Mouse (Mus musculus) layer of hippocampus, adult 11-12 months (tissue): ENCODE measurements around the gene Ubxn2a.
"Not testable (repeated sequence)": the region's sequence is repeated elsewhere in the genome, so short reads cannot be mapped to it uniquely, and the experiment has no call there.

ENCODE experiments used
- DNase-seq: peaks from one replicate; pipeline ENCODE4 v3.0.0; 2022; ENCODE audit warnings: low spot score

Ubxn2a gene

DNA sequence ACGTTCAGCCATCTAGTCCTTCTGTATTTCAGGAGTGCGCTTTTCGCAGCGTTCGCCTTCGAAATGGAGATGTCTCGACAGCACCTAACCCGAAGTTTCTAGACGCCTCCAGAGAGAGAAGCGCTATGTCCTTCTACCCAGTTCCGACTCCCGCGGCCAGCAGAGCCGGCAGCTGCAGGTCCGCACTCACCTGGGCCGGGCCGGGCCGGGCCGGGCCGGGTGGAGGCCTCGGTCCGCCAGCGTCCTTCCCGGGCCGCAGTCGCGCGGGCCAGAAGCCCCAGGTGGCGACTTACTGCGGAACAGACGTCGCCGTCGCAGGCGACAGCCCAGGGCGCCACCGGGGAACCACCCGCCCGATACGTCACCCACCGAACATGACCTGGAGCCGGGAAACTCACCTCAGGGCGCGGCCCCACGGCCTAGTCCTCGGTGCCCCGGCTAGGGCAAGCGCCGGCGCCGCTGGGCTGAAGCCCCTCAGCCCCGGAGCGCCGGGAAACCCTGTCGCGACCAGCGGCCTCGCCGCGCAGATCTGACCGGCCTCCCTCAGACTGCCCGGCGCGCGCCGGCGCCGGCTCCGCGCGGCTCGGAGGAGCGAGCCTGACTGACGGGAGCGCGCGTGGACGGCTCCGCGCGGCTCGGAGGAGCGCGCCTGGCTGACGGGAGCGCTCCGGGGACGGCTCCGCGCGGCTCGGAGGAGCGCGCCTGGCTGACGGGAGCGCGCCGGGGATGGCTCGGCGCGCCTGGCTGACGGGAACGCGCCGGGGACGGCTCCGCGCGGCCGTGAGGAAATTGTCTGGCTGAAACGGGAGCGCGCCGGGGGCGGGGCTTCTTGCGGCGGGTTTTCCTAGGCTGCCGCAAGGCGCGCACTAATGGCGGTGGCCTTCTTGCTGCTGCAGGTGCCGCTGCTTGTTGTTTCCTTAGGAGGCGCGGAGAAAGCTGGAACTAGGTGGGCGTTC, at the start of gene Ubxn2a:
TSS of gene Ubxn2a (minus strand) at position 755 of the 956 bp plus-strand sequence.
- DNase-seq: peak; percentile 95

DNA sequence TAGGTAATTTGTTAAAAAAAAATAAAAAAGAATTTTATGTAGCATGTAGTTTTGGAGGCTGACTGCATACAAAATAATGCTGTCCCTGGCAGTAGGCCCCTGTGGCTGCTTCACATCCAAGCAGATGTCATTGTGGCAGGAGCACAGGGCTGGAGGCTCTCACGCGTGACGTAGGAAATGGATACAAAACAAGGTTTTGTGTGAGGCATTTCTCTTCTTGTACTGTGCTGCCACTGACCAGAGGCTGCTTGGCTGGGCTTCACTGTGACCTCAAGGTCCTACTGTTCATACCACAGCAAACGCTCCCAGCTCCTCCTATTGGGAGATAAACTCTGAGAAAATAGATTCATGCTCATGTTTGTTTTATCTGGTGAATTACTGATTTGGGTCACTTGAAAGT, 45.7 kb upstream of the Ubxn2a start:
- DNase-seq: peak; percentile 40

DNA sequence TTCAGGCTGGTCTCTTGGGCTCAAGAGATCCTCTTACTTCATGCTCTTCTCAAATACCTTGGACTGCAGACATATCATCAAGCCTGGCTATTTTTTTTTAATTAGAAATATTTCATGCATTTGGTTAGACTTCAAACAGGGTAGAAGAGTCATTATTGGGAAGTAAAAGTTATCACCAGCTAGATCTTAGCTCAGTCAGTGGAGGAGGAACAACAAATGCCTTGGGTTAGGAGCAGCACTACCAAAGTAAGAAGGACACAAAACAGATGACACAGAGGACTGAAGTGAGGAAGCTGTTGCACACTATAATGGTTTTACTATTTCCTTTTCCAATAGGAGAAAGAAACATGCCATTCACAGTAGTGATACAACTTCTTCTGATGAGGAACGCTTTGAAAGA, 44.8 kb upstream of the Ubxn2a start:
- DNase-seq: no peak

DNA sequence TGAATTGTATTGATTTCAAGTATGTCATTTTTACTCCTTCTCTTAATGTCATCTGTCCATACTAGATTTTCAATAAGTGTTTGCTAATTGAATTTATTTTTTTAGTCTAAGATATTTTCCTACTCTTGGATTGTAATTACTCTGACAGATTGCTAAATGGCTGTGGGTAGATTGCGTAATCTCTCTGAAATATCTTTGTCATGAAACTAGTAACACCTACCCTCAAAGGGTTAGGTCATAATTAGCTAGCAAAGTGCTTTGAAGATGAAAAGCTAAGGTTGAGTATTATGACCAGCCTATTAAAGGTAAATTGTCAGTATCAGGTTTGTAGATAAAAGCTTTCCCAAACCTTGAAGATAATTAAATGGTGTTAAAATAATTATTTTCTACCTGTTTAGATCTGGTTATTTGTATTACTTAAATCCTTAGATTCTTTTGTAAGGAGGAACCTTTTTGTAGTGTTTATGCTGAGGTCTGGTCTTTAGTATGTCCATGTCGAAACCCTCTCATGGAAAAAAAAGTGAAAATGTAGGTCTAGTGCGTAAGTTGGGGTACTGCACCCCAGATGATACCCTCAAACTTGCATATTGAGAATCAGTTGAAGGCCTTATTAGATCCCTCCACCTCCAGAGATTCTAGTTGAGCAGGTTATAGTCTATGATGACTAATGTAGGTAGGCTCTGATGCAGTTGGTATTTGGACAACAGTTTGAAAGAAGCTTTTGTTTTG, 23.5 kb upstream of the Ubxn2a start:
- no peak for DNase-seq

DNA sequence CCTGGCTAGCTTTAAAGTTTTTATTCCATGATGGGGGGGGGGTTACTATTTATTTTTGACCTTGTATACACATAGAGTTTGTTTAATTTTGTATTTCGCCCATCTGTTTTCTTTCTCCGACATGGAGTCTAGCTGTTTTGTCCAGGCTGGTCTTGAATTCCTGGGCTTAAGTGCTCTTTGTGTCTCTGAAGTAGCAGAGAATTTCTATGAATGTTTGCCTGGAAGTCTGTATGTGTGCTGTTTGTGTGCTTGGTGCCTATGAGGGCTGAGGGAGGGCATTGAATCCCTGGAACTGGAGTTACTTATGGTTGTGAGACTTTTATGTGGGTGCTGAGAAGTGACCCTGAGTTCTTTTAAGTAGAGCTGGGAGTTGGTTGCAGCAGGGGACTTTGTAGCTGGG, 20.7 kb upstream of the Ubxn2a start:
- DNase-seq: no peak

DNA sequence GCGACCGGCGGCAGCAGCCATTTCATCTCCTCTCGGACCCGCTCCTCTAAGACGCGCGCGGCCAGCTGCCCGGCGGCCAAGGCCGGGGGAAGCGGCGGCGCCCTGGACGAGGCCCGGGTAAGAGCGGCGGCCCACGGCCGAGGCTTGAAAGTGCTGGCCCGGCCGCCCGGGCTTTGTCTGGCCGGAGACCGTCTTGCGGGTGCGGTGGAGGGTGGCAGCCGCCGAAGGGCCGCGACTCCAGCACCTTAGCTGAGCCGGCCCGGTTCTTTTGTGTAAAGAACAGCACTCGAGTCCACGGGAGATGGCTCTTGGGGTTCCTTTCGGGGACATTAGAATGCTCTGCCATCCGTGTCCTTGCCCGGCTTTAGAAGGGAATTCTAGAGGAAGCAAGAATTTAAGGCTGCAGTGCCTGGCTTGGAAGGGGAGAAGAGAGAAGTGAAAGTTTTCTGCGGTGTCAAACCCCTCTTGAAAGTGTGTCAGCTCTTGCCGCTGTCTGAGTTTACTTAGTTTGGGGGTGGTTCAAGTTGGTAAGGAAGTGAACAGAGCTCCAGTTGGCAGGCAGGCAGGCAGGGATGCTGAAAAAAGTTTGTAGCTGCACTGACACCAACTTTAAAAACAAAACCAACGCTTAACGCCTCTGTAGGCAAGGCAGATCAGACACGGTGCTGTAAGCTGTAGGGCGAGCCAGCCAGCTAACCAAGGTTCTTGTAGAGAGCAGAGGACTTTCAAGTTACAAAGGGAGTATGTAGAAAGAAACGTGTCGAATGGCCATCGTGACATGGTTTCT, 10.5 kb upstream of the Ubxn2a start:
- DNase-seq: peak; percentile 47

DNA sequence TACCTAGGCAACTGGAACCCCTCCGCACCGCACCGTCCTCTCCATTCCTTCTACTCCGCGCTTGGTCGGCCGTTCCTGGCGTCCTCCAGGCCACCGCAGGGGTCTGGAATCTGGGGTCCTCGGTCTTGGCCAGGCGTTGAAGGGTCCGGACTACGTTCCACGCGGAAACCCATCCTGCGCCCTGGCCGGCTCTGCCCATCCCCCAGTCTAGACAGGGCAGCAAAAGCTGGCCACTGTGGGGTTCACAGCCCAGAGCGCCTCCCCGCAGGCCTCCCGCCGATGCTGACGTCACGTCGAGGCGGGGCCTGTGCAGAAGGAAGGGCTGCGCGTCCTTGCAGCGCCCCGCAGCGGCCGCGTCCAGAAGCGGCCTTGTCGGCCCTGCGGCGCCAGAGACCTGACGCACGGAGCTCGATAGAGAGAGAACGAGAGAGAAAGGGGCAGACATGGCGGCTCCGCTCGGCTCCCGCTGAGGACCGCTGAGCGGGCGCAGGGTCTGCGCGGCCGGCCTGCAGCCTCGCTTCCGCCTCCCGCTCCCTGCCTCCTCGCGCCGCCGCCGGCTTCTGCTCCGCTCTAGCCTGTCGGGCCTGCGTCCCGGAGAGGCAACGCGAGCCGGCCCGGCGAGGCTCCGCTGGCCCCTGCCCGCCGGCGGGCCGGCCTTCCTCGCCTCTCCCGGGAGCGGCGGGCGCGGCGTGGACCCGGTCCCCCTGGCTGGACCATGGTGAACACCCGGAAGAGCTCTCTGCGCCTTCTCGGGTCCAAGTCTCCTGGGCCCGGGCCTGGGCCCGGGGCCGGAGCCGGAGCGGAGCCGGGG, 9.7 kb upstream of the Ubxn2a start, which contains the start of gene Atad2b:
TSS of gene Atad2b (plus strand) at position 360 of the 811 bp plus-strand sequence.
- peak; percentile 97 for DNase-seq

DNA sequence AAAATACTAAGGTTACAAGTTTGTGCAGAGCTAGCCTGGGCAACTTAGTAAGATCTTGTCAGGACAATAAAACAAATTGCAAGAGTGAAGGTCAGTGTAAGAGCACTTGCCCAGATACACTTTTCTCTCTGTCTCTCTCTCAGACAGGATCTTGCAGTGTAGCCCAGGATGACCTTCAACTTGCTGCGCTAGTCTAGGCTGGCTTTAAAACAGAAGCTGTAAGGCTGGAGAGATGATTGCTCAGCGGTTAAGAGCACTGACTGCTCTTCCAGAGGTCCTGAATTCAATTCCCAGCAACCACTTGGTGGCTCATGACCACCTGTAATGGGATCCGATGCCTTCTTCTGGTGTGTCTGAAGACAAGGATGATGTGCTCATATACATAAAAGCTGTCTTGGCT, 7.4 kb upstream of the Ubxn2a start:
- no peak for DNase-seq

DNA sequence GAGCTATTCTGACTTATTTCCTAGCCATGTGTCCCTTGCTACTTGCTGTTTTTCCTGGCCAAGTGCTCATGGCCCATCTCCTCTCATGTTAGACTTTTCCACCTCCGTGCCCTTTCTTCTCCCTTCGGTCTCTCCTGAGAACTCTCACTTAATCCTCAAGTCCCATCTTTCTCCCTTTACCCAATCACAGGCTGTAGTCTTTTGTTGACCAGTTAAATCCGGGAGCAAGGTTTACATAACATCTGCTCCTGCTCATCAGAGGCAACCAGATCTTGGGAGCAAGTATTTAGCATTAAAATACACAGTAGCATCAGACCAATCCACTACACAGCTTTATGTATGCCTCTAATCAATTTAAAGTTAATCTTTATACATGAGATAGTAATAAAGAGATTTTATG, 6.9 kb upstream of the Ubxn2a start:
- no peak for DNase-seq

DNA sequence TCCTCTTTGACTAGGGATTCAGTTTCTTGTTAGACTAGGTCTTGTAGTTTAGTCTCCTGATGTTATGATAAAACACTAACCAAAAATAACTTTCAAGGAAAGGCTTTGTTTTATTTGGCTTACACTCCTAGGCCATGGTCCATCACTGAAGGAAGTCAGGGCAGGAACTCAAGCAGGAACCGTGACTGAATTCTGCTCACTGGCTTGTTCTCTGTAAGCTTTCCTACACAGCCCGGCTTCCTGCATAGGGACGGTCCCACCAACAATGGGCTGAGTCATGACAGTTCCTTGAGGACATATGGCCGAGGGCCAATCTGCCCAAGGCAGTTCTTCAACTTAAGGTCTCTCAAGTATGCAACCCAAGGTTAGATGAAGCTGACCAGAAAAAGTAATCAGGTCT, 4.2 kb upstream of the Ubxn2a start:
- DNase-seq: no peak

DNA sequence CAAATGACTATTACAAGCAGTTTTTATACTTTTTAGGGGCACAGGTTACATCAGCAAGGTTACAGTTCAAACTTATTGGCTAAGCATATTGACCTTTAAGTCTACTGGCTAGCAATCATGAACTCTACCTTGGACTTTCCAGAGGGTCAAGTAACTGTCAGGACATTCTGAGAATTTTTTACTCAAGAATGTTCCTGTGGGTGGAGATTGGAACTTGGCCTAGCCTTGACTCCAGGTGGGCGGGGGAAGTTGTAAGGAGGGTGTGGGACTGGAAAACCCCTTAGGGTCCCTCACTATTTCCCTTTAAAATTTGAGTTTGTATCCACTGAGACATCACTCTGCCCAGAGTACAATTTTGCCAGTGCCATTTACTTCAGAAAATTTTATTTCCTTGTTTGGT, 3.0 kb upstream of the Ubxn2a start:
- DNase-seq: not testable (repeated sequence)

DNA sequence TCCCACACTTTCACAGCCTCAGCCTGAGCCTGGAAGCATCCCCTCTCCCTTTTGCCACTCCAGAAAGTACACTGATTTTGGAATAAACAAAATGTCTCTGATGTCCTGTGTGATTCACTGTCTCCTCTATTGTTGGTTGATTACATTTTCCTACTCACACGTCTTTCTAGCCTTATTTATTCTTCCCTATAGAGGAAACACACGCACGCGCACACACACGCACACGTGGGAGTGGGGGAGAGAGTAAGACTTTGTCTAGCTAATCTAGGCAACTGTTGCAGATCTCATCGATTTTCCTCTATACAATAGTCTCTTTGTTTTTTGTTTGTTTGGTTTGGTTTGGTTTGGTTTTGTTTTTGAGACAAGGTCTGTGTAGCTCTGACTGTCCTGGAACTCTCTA, 886 bp upstream of the Ubxn2a start:
- DNase-seq: no peak

DNA sequence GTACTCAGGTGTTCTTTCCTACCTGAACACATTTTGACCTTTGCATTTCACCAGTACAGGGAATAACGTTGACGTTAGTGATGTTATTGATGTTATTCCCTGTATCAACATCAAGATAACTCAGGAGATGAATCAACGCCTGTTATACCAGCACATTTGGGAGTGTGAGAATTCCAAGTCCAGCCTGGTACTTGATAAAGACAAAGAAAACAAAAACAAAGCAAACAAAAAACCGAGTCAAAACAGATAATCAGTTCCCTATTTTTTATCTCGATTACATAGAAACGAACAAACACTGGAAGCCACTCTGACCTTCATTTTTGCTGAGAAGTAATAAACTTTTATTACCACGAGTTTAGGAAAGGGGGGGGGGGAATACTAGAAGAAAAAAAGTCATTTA, 1.0 kb downstream of the Ubxn2a start:
- DNase-seq: no peak

DNA sequence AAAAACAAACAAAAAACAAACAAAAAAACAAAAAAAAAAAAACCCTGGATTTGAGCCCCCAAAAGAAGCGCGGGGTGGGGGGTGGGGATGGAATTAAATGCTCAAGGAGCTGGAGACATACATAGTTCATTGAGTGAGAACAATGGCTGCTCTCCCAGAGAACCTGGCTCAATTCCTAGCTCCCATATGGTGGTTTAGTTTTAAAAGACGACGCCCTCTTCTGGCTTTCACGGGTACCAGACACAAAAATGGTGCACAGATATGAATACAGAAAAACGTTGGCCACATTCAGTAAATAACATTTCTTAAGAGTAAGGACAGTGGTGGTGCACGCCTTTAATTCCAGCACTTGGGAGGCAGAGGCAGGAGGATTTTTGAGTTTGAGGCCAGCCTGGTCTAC, 1.6 kb downstream of the Ubxn2a start:
- no peak for DNase-seq

DNA sequence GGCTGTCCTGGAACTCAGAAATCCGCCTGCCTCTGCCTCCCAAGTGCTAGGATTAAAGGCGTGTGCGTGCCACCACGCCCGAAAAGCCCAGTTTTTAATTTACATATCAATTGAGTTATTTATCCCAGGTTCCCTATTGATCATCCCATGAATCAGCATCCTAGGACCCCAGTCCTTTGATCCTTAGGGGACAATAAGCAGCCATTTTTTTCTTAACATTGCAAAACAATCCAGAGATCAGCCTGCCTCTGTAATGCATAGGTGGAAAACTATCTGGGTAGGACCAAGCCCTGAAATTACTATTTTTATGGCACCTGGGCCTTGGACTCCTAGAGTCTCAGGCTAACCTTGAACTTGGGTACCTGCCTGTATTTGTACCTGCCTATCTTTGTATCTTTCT, 9.5 kb downstream of the Ubxn2a start:
- no peak for DNase-seq

DNA sequence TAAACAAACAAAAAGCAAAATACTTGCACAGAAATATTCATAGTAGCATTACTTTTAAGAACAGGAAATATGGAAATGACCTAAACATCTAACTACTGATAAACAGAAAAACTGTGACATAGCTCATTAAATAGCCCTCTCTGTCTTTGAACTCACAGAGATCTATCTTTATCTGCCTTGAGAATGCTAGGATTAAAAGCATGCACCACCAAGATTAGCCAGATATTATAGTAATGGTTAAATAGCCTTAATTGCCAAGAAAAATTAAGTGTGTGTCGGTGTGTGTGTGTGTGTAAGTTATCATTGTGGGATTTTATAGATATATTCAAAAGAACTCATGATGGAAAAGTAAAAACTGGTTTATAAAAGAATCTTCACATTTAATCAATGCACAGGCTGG, 17.6 kb downstream of the Ubxn2a start:
- DNase-seq: no peak

DNA sequence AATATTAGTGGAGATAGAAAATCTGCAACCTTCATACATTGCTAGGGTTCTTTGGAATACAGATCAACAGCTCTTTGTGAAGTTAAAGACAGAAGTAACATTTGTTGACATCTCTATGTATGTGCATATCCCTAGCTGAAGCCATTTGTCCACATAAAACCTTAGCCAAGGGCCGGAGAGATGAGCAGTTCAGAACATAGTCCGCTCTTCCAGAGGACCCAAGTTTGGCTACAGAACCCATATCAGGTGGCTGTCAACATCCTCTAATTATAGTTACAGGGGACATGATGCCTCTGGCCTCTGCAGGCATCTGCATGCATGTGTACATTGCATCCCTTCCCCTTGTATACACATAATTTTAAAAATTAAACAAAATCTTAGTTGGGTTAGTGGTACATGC, 18.3 kb downstream of the Ubxn2a start:
- DNase-seq: no peak

DNA sequence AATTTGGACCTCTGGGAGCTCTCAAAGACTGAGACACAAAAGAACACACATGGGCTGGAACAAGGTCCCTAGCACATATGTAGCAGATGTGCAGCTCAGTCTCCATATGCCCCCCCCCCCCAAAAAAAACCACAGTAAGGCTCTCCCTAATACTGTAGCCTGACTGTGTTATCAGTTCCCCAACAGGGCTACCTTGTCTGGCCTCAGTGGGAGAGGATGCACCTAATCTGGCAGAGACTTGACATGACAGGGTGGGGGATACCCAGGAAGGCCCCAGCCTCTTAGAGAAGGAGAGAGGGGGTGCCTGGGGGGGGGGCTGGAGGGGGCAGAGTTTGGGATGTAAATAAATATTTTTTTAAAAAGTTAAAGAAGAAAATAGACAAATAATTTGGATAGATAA, 18.8 kb downstream of the Ubxn2a start:
- no peak for DNase-seq

DNA sequence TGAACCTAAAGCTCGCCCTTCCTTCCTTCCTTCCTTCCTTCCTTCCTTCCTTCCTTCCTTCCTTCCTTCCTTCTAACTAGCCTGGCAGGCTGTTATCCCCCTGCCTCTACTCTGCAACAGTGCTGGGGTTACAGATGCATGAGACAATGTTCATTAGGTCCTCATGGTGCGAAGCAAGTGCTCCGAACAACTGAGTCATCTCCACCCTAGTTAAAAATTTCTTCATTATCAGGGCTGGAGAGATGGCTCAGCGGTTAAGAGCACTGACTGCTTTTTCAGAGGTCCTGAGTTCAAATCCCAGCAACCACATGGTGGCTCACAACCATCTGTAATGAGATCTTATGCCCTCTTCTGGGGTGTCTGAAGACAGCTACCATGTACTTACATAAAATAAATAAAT, 20.9 kb downstream of the Ubxn2a start:
- not testable (repeated sequence) for DNase-seq

DNA sequence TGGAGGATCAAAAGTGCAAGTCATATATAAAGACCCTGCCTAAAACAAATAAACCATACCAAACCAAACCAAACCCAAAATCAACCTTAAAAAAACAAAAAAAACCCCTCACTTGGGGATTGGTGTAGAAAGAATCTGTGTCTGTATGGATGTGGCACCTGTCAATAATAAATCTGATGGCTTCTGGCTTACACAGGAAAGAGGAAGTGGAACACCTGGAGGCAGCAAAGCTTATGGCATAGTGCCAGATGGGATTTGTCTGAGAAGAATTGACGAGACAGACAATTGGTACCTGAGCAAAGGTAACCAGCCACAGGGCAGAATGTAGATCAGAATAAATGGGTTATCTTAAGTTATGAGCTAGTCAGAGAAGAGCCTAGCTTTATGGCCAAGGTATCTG, 22.4 kb downstream of the Ubxn2a start:
- DNase-seq: no peak

DNA sequence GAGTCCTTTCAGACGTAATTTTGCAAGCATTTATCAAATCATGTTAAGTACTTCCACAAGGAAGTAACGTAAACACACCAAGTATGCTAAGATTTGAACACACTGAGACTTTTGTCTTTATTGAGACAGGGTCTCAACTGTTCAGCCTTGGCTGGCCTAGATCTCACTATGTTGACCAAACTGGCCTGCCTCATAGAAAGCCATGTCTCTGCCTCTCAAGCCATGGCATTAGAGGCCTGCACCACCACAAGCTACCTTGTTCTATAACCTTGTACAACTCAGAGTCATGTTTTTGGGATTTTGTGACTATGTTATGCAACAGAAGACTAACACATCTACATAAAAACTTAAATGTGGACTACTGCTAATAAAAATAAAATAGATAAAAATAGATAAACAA, 25.4 kb downstream of the Ubxn2a start:
- no peak for DNase-seq

DNA sequence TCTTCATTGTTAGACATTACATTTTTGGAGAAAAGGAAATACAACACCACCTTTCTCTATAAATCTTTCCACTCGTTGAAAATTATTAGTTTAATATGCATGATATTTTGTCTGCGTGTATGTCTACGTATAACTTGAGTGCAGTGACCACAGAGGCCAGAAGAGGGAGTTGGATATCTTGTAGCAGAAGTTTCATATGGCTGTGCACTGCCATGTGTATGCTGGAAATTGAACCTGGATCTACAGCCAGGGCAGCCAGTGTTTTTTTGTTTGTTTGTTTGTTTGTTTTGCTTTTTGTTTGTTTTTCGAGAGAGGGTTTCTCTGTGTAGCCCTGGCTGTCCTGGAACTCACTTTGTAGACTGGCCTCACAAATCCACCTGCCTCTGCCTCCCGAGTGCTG, 28.5 kb downstream of the Ubxn2a start:
- DNase-seq: no peak
